Mouse (Mus musculus) kidney, postnatal 10 days (tissue): ENCODE measurements at regions not wholly inside any gene's neighbourhood (a gene's known extent, or its start where the extent isn't known, plus 50 kb on each side); places are given as distances from the start of the nearest gene placed in this dataset.
A peak's percentile ranks its signal among the peaks of the same experiment; 100 is the strongest.

Source experiments
- DNase-seq: peaks from one replicate; pipeline ENCODE4 v3.0.0; 2021; ENCODE audit warnings: mixed read lengths

DNA sequence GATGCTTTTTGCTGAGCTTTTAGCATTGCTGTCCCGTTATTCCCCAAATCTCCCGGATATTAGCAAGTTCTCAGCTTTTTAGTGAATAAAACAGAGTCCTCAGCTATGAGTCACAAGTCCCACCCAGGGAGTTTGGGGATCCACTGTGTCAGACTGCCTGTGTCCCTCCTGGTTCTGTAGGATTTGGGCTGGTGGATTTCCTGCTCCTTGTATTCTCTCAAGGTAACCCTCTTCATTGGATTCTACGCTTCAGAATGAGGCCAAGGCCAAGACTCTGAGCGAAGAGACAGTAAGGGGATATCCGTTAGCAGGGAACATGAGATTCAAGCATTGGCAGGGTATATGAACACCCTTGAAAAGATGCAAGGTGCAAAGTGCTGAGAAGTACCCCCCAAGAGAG is 90.9 kb upstream of the Myocd start:
- DNase-seq, result no peak

DNA sequence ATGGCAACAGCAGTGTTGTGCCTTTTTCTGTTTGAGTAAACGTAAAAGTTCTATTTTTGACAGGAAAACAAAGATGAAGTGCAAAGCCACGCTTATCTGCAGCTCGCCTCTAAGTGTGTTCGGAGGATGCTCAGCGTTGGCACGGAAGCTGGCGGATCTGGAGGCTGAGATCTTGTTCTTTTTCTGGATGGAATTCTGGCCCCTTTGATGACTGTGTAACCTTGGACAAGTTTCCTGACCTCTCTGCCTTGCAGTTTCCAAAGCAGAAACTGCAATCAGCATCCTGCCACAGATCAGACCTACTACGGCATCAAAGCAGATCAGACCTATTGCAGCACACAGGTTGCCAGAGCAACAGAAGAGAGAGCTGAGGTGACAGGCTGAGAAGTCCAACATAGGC is 89.1 kb upstream of the Myocd start:
- DNase-seq, result no peak

DNA sequence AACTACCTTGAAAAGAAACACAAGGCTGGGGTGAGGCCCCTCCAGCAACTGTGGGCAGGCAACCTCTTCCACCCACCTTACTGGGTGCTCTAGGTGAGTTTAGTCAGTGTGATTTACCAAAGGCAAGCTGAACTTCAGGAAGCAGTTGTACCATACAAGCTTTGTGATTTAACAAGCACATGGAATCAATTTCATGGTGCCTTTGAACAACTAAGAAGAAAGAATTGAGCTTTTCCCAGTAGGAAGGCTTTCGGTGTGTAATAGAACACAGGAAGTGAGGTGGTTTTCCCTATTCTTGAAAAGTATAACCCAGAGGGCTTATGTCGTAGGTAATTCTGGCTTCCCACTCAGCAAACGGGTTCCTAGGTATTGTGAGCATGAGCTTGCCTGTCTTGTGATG is 82.7 kb upstream of the Myocd start:
- no peak for DNase-seq

DNA sequence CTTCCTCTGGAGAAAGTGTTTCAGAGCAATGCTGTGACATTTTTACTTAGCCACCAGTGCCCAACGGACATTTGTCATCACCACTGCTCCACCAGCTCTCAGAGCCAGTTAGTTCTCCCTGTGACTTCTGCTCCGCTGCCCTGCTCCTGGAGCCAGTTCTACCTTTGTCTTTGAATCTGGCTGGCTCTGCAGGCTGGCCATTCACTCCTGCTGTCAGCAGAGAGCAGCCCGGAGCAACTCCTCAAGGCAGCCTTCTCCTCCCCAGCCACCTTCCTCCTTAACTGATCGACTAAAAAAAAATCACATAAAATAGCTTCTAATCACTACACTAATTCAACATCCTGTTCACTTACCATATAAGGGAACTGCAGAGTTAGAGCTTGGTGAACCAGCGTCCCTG is 79.2 kb upstream of the Myocd start:
- peak; percentile 18 for DNase-seq

- DNase-seq, result no peak
These were observed 72.1 kb upstream of the Myocd start for GRCm38 (mm10) chr11:65341683-65342440.

DNA sequence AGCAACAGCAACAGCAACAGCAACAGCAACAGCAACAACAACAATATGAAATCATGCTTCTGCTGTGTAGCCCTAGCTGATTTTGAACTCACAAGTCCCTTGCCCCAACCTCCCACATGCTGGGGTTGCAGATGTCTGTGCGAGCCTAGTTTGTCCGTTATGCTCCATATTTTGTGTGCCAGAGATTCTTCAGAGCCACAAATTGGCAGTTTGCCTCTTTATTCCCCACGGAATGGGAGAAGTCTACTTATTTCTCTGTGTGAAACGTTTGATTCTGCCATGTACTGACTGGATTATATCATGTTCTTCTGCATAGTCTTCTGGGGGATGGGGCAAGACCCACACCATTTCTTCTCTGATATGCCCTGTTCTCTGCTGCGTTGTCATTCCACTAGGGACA is 64.5 kb upstream of the Myocd start:
- DNase-seq, result peak; percentile 26

- DNase-seq, result no peak
These were observed 63.3 kb upstream of the Myocd start for GRCm38 (mm10) chr11:65333101-65333500.

- DNase-seq, result no peak
These were observed 53.2 kb upstream of the Myocd start for GRCm38 (mm10) chr11:65322877-65323440.
